ENCODE assay signal across 10 mouse cellular contexts in the genomic region with DNA sequence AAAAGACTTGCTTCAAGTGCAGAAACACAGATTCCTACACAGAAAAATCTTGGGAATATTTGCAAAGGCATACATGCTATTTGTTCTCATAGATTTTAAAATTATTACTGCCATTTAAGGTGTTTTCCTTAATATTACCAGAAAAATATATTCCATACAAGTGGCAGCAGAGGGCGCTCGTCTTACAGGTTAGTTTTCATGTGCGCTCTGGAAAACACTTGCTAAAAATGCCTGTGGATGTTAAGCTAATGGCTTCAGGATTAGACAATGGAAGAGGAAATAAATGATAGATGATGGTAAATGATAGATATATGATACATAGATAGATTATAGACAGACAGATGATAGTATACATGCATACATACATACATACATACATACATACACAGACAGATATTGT. TPM values are rescaled to one million over a fixed set of nuclear protein-coding genes. Genes with fewer than 3 reads are reported as not detected.
DNase-seq lines count a peak whose midpoint lies in the region; ATAC-seq and TF ChIP-seq lines count a peak whose summit lies in the region.
"Had no signal": no experiment of that assay in that cellular context is flagged by ENCODE, and none has a peak within 500 bp of the region (broad histone marks: within the 10 kb centered on the region; RNA-seq: fewer than 3 reads in every experiment).

No protein-coding gene starts in this region.

- ATAC-seq in intestine, postnatal 0 days = no peak
- no peak for ATAC-seq in intestine, embryonic 16.5 days
- ATAC-seq in embryonic facial prominence, embryonic 11.5 days (replicated peaks; ENCODE audit: insufficient number of reproducible peaks, low FRiP score, low TSS enrichment, low read depth) = no peak
- no peak for ATAC-seq in liver, embryonic 14.5 days (ENCODE audit: insufficient read depth)
- no peak for ATAC-seq in activated CD4-positive, CD25-positive, alpha-beta regulatory T cell, adult 4 months

- no peak for TF ChIP-seq EP300 in CH12.LX (IDR thresholded peaks at IDR 0.05; ENCODE audit: low read length)
- TF ChIP-seq EP300 in liver, embryonic 14.5 days (IDR thresholded peaks at IDR 0.05; ENCODE audit: low read depth) = no peak

- 3% methylated on average over 3 of the region's 3 CpGs for WGBS in intestine, postnatal 0 days
- WGBS in intestine, embryonic 16.5 days = 3% methylated on average over 3 of the region's 3 CpGs
- WGBS in embryonic facial prominence, embryonic 11.5 days = 3% methylated on average over 3 of the region's 3 CpGs
- 2% methylated on average over 3 of the region's 3 CpGs for WGBS in liver, embryonic 14.5 days (ENCODE audit: insufficient replicate concordance)

- peak; percentile 98 for TF ChIP-seq RAD21 in CH12.LX (IDR thresholded peaks at IDR 0.05; ENCODE audit: low read depth, low read length)

- no peak overlapping the region for H3K4me2 ChIP-seq in intestine, postnatal 0 days (replicated peaks; ENCODE audit: low read depth)
- no peak overlapping the region for H3K4me2 ChIP-seq in intestine, embryonic 16.5 days (ENCODE audit: low read depth, low read length)
- H3K4me2 ChIP-seq in CH12.LX (ENCODE audit: insufficient read depth, low read depth, poor library complexity, severe bottlenecking) = no peak overlapping the region
- no peak overlapping the region for H3K4me2 ChIP-seq in embryonic facial prominence, embryonic 11.5 days (ENCODE audit: low read depth, low read length)
- no peak overlapping the region for H3K4me2 ChIP-seq in liver, embryonic 14.5 days (ENCODE audit: low read depth)
- H3K4me2 ChIP-seq: embryonic facial prominence, embryonic 15.5 days; liver, embryonic 13.5 days had no signal

- peak; percentile 82 for TF ChIP-seq CTCF in intestine, postnatal 0 days (IDR thresholded peaks at IDR 0.05; ENCODE audit: low read depth)
- peak; percentile 49 to 92; a peak in 3 of 4 replicates for TF ChIP-seq CTCF in CH12.LX (conservative IDR thresholded peaks at IDR 0.05 in 1 of 2, IDR thresholded peaks at IDR 0.05 in 1 of 2; ENCODE audit: low read depth in 2 of 2, low read length in 2 of 2)
- peak; percentile 37; the same call in 1 of the 2 replicates for TF ChIP-seq CTCF in liver, embryonic 14.5 days (IDR thresholded peaks at IDR 0.05; ENCODE audit: low read depth)

- peak; percentile 66 for DNase-seq in CH12.LX (ENCODE audit: extremely low read depth)
- DNase-seq in adrenal gland, postnatal 14 days = peak; percentile 72
- peak; percentile 81 for DNase-seq in embryonic facial prominence, embryonic 11.5 days (ENCODE audit: low spot score)
- peak in 1 of 3 experiments; percentile 10 for DNase-seq in liver, embryonic 14.5 days (ENCODE audit: low read depth in 3 of 3, low spot score in 3 of 3)
- DNase-seq in right cerebral cortex, postnatal 4 days = peak; percentile 78
- DNase-seq: liver, embryonic 13.5 days had no signal

- dilution Hi-C loops in CH12.LX (cut with MboI; ENCODE audit: extremely low pct_ligation_motif_present, extremely low pct_unique_long_range_greater_than_20kb, low sequenced_read_pairs) = no loop called here

- H3K4me1 ChIP-seq in intestine, postnatal 0 days (replicated peaks; ENCODE audit: control insufficient read depth, insufficient read depth, low read length) = no peaks in the 10 kb centered on the region
- H3K4me1 ChIP-seq in intestine, embryonic 16.5 days (ENCODE audit: control insufficient read depth, insufficient read depth, low read length) = no peaks in the 10 kb centered on the region
- no peaks in the 10 kb centered on the region for H3K4me1 ChIP-seq in CH12.LX (ENCODE audit: control insufficient read depth in 1 of 2, insufficient read depth in 2 of 2)
- no peaks in the 10 kb centered on the region for H3K4me1 ChIP-seq in embryonic facial prominence, embryonic 11.5 days (ENCODE audit: control insufficient read depth, insufficient read depth, low read length)
- no peaks in the 10 kb centered on the region for H3K4me1 ChIP-seq in liver, embryonic 14.5 days (replicated peaks; ENCODE audit: control insufficient read depth in 2 of 2, insufficient read depth in 2 of 2, low read length in 1 of 2)
- H3K4me1 ChIP-seq: liver, embryonic 13.5 days had no signal

- no peak for TF ChIP-seq POLR2A in CH12.LX (IDR thresholded peaks at IDR 0.05; ENCODE audit: low read depth, low read length)

- H3K27ac ChIP-seq in intestine, postnatal 0 days (ENCODE audit: low read depth, low read length) = no peak overlapping the region
- H3K27ac ChIP-seq in intestine, embryonic 16.5 days (ENCODE audit: low read length) = no peak overlapping the region
- H3K27ac ChIP-seq in CH12.LX (ENCODE audit: insufficient read depth, low read depth) = no peak overlapping the region
- no peak overlapping the region for H3K27ac ChIP-seq in embryonic facial prominence, embryonic 11.5 days (replicated peaks; ENCODE audit: low read depth, low read length)
- no peak overlapping the region for H3K27ac ChIP-seq in liver, embryonic 14.5 days
- H3K27ac ChIP-seq: embryonic facial prominence, embryonic 15.5 days; liver, embryonic 13.5 days had no signal

- no peak overlapping the region for H3K9ac ChIP-seq in intestine, postnatal 0 days (ENCODE audit: low read depth, low read length)
- H3K9ac ChIP-seq in intestine, embryonic 16.5 days (ENCODE audit: low read depth, low read length) = no peak overlapping the region
- H3K9ac ChIP-seq in CH12.LX (ENCODE audit: insufficient read depth, low read depth) = no peak overlapping the region
- no peak overlapping the region for H3K9ac ChIP-seq in embryonic facial prominence, embryonic 11.5 days (replicated peaks; ENCODE audit: low read length)
- H3K9ac ChIP-seq in liver, embryonic 14.5 days (replicated peaks) = no peak overlapping the region
- H3K9ac ChIP-seq: embryonic facial prominence, embryonic 15.5 days; liver, embryonic 13.5 days had no signal

- no peaks in the 10 kb centered on the region for H3K36me3 ChIP-seq in intestine, postnatal 0 days (ENCODE audit: control insufficient read depth, insufficient read depth)
- H3K36me3 ChIP-seq in intestine, embryonic 16.5 days (ENCODE audit: control insufficient read depth, insufficient read depth, low read length) = no peaks in the 10 kb centered on the region
- no peaks in the 10 kb centered on the region for H3K36me3 ChIP-seq in CH12.LX (replicated peaks in 1 of 2; ENCODE audit: control insufficient read depth in 1 of 2, insufficient read depth in 1 of 2, low read length in 1 of 2)
- no peaks in the 10 kb centered on the region for H3K36me3 ChIP-seq in embryonic facial prominence, embryonic 11.5 days (replicated peaks; ENCODE audit: control insufficient read depth, insufficient read depth, low read depth, low read length)
- H3K36me3 ChIP-seq in liver, embryonic 14.5 days (replicated peaks; ENCODE audit: control insufficient read depth, insufficient read depth, low read depth) = no peaks in the 10 kb centered on the region
- H3K36me3 ChIP-seq: embryonic facial prominence, embryonic 15.5 days; liver, embryonic 13.5 days had no signal

- no peaks in the 10 kb centered on the region for H3K9me3 ChIP-seq in intestine, postnatal 0 days (ENCODE audit: control insufficient read depth)
- H3K9me3 ChIP-seq in intestine, embryonic 16.5 days (ENCODE audit: control insufficient read depth, low read length) = no peaks in the 10 kb centered on the region
- no peaks in the 10 kb centered on the region for H3K9me3 ChIP-seq in CH12.LX (replicated peaks; ENCODE audit: low read length)
- H3K9me3 ChIP-seq in embryonic facial prominence, embryonic 11.5 days (replicated peaks; ENCODE audit: control insufficient read depth, low read length) = no peaks in the 10 kb centered on the region
- no peaks in the 10 kb centered on the region for H3K9me3 ChIP-seq in liver, embryonic 14.5 days (ENCODE audit: control insufficient read depth, low read length)
- H3K9me3 ChIP-seq: embryonic facial prominence, embryonic 15.5 days; liver, embryonic 13.5 days had no signal

- H3K79me2 ChIP-seq in CH12.LX (replicated peaks; ENCODE audit: control insufficient read depth, extremely low read depth, insufficient read depth, poor library complexity, severe bottlenecking) = no peaks in the 10 kb centered on the region

- in situ Hi-C loops in CH12.LX (cut with MboI; ENCODE audit: low pct_ligation_motif_present, low pct_unique_long_range_greater_than_20kb, low sequenced_read_pairs) = loop anchor here (10.0 kb wide), 1 partner anchor 53 kb away; no protein-coding TSS in a partner anchor

- no peak overlapping the region for H3K4me3 ChIP-seq in intestine, postnatal 0 days (ENCODE audit: low read depth, low read length)
- no peak overlapping the region for H3K4me3 ChIP-seq in intestine, embryonic 16.5 days (ENCODE audit: low read length)
- H3K4me3 ChIP-seq in CH12.LX (replicated peaks in 1 of 3; ENCODE audit: low read depth in 2 of 3, low read length in 2 of 3, poor library complexity in 1 of 3) = no peak overlapping the region
- H3K4me3 ChIP-seq in embryonic facial prominence, embryonic 11.5 days (ENCODE audit: low read depth, low read length) = no peak overlapping the region
- no peak overlapping the region for H3K4me3 ChIP-seq in liver, embryonic 14.5 days (ENCODE audit: insufficient read depth in 1 of 2, low read depth in 2 of 2, low read length in 2 of 2)
- H3K4me3 ChIP-seq: embryonic facial prominence, embryonic 15.5 days; liver, embryonic 13.5 days had no signal

- H3K27me3 ChIP-seq in intestine, postnatal 0 days (replicated peaks; ENCODE audit: control insufficient read depth, insufficient read depth, low read length) = no peaks in the 10 kb centered on the region
- H3K27me3 ChIP-seq in intestine, embryonic 16.5 days (replicated peaks; ENCODE audit: control insufficient read depth, insufficient read depth, low read length) = no peaks in the 10 kb centered on the region
- no peaks in the 10 kb centered on the region for H3K27me3 ChIP-seq in CH12.LX (replicated peaks)
- H3K27me3 ChIP-seq in embryonic facial prominence, embryonic 11.5 days (ENCODE audit: control insufficient read depth, insufficient read depth, low read length) = no peaks in the 10 kb centered on the region
- H3K27me3 ChIP-seq in liver, embryonic 14.5 days (ENCODE audit: control insufficient read depth, insufficient read depth, low read length) = no peaks in the 10 kb centered on the region
- H3K27me3 ChIP-seq: embryonic facial prominence, embryonic 15.5 days; liver, embryonic 13.5 days had no signal

TF ChIP-seq in CH12.LX, 34 proteins besides CTCF, POLR2A, EP300 and RAD21 (continues in another document):
- TF ChIP-seq UBTF (IDR thresholded peaks at IDR 0.05; ENCODE audit: low read depth, low read length) = no peak

RNA-seq across cellular contexts. Expression of a gene that starts 37.6 kb away (rescaled TPM):
- polyA plus RNA-seq in intestine, postnatal 0 days (2015; fragmentation: Nextera tagmentation; extraction: Ambion mirVana) = 4.5 and 5.7 TPM in 2 replicates
- 1.7 and 1.8 TPM in 2 replicates for polyA plus RNA-seq in intestine, embryonic 16.5 days (2015; fragmentation: Nextera tagmentation; extraction: Ambion mirVana)
- total RNA-seq in CH12.LX (2012; rRNA removed) (0.63 and 1.2 TPM in 2 replicates), CH12.LX (2014; rRNA removed) (0.35 and 0.64 TPM in 2 replicates)
- polyA plus RNA-seq in CH12.LX (2012; ENCODE audit: insufficient read length, low read depth) = 0.97 and 1.3 TPM in 2 replicates
- 5.0 and 6.6 TPM in 2 replicates for total RNA-seq in adrenal gland, postnatal 14 days (2021)
- 0.86 and 0.90 TPM in 2 replicates for polyA plus RNA-seq in embryonic facial prominence, embryonic 11.5 days (2014; fragmentation: Nextera tagmentation; extraction: Ambion mirVana)
- 0.16 and 0.19 TPM in 2 replicates for polyA plus RNA-seq in liver, embryonic 14.5 days (2012; rRNA removed)
- 0.09 TPM in 2 replicates for polyA plus RNA-seq in liver, embryonic 14.5 days (2014; fragmentation: Nextera tagmentation; extraction: Ambion mirVana)
- polyA plus RNA-seq in activated CD4-positive, CD25-positive, alpha-beta regulatory T cell, adult 4 months (2017; shearing (Covaris generic)) = not detected
